Mouse (Mus musculus): ENCODE data around the gene Atrnl1. TPM values are rescaled to one million over a fixed set of nuclear protein-coding genes. Genes with fewer than 3 reads are reported as not detected.

Atrnl1 gene
- polyA plus RNA-seq, 1 experiment = 5.6 TPM

DNA sequence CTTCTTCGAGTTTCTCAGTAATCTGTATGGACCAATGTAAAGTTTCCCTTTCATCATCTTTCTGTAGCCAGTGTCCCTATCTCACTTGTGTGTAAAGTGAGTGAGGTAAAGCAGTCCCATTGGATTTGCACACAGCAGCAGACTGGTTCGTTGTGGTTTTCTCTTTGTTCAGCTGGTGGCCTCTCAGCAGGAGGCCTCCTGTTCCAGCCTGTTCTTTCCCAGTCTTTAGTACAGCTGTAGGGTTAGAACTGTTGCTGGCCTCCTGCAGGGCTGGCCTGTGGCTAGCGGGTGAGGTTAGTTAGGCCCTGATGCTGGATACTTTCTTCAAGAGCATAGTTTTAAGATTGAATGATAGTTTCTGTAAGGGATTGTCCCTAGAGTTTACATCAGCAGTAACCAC lies 280.1 kb downstream of the Atrnl1 start:
- Histone ChIP-seq H3K4me3 (ENCODE audit: extremely low read depth, insufficient read depth, insufficient read length) (no peak overlapping the region), H3K36me3 (ENCODE audit: control insufficient read depth, insufficient read depth, low read length) (no peaks in the 10 kb centered on the region), H3K4me1 (ENCODE audit: control insufficient read depth, insufficient read depth, insufficient read length) (no peaks in the 10 kb centered on the region), H3K27me3 (ENCODE audit: control insufficient read depth, insufficient read depth, low read length) (no peaks in the 10 kb centered on the region), H3K27ac (ENCODE audit: insufficient read depth, low read length) (no peak overlapping the region)
- TF ChIP-seq CTCF (IDR thresholded peaks at IDR 0.05; ENCODE audit: extremely low read depth, insufficient read depth, insufficient read length, insufficient replicate concordance) = no peak
- TF ChIP-seq POLR2A (IDR thresholded peaks at IDR 0.05; ENCODE audit: low read depth, low read length) = no peak
- no peak for DNase-seq (ENCODE audit: low read depth in 1 of 2, low spot score in 2 of 2)
- 85% methylated on average over 3 of the region's 3 CpGs for WGBS

GRCm38 (mm10) chr19:57894191-57894590 lies 283.4 kb downstream of the Atrnl1 start:
- no peaks in the 10 kb centered on the region for H3K27me3 ChIP-seq (ENCODE audit: control insufficient read depth, insufficient read depth, low read length)
- H3K27ac ChIP-seq (ENCODE audit: insufficient read depth, low read length) = no peak overlapping the region
- H3K4me1 ChIP-seq (ENCODE audit: control insufficient read depth, insufficient read depth, insufficient read length) = no peaks in the 10 kb centered on the region
- 83% methylated on average over 1 of the region's 1 CpGs for WGBS
- TF ChIP-seq POLR2A (IDR thresholded peaks at IDR 0.05; ENCODE audit: low read depth, low read length) (no peak), CTCF (IDR thresholded peaks at IDR 0.05; ENCODE audit: extremely low read depth, insufficient read depth, insufficient read length, insufficient replicate concordance) (no peak)
- no peaks in the 10 kb centered on the region for H3K36me3 ChIP-seq (ENCODE audit: control insufficient read depth, insufficient read depth, low read length)
- no peak for DNase-seq (ENCODE audit: low read depth in 1 of 2, low spot score in 2 of 2)
- no peak overlapping the region for H3K4me3 ChIP-seq (ENCODE audit: extremely low read depth, insufficient read depth, insufficient read length)

DNA sequence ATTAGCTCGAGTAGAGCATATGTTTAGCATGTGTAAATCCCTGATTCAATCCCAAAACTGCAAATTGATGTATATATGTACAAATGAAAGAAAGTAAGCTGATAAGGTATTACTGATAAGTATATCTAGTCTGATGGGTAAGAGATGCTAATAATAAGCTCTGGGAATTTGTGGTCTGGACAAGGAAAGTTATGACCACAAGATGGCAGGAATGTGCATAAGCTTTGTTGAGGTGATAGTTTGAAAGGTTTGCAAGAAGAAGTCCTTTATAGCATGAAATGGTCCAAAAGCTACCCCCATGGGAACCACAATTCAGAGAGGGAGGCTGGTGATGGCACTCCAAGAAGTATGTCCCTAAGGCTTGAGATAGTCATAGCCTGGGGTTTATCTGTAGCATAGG lies 289.2 kb downstream of the Atrnl1 start:
- Histone ChIP-seq H3K4me1 (ENCODE audit: control insufficient read depth, insufficient read depth, insufficient read length) (no peaks in the 10 kb centered on the region), H3K27ac (ENCODE audit: insufficient read depth, low read length) (no peak overlapping the region), H3K4me3 (ENCODE audit: extremely low read depth, insufficient read depth, insufficient read length) (no peak overlapping the region), H3K36me3 (ENCODE audit: control insufficient read depth, insufficient read depth, low read length) (no peaks in the 10 kb centered on the region), H3K27me3 (ENCODE audit: control insufficient read depth, insufficient read depth, low read length) (no peaks in the 10 kb centered on the region)
- 82% methylated on average over 1 of the region's 1 CpGs for WGBS
- no peak for DNase-seq (ENCODE audit: low read depth in 1 of 2, low spot score in 2 of 2)
- TF ChIP-seq POLR2A (IDR thresholded peaks at IDR 0.05; ENCODE audit: low read depth, low read length) = no peak
- TF ChIP-seq CTCF (IDR thresholded peaks at IDR 0.05; ENCODE audit: extremely low read depth, insufficient read depth, insufficient read length, insufficient replicate concordance) = no peak

DNA sequence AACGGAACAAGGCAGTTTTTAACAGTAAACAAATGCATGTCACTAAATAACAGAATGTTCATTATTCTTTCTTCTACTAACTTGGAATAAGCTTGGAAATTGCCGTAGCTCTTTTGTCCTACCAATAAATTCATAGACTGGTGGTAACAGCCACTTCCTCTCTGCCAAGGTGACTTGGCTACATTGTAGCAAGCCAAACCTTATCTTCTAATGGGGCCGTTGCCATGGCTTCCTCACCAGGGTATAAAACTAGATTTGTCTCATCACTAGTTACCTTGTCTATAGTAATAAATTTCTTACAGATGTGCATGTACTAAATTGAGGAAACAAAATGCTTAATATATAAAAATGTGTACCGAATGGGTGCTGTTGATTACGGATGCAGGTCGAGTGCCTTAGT lies 298.6 kb downstream of the Atrnl1 start:
- Histone ChIP-seq H3K4me3 (ENCODE audit: extremely low read depth, insufficient read depth, insufficient read length) (no peak overlapping the region), H3K27me3 (ENCODE audit: control insufficient read depth, insufficient read depth, low read length) (no peaks in the 10 kb centered on the region), H3K27ac (ENCODE audit: insufficient read depth, low read length) (no peak overlapping the region), H3K36me3 (ENCODE audit: control insufficient read depth, insufficient read depth, low read length) (no peaks in the 10 kb centered on the region), H3K4me1 (ENCODE audit: control insufficient read depth, insufficient read depth, insufficient read length) (no peaks in the 10 kb centered on the region)
- WGBS = 80% methylated on average over 6 of the region's 6 CpGs
- DNase-seq (ENCODE audit: low read depth in 1 of 2, low spot score in 2 of 2) = no peak
- TF ChIP-seq CTCF (IDR thresholded peaks at IDR 0.05; ENCODE audit: extremely low read depth, insufficient read depth, insufficient read length, insufficient replicate concordance) (no peak), POLR2A (IDR thresholded peaks at IDR 0.05; ENCODE audit: low read depth, low read length) (no peak)

- Histone ChIP-seq H3K36me3 (ENCODE audit: control insufficient read depth, insufficient read depth, low read length) (no peaks in the 10 kb centered on the region), H3K27me3 (ENCODE audit: control insufficient read depth, insufficient read depth, low read length) (no peaks in the 10 kb centered on the region), H3K27ac (ENCODE audit: insufficient read depth, low read length) (no peak overlapping the region), H3K4me1 (ENCODE audit: control insufficient read depth, insufficient read depth, insufficient read length) (no peaks in the 10 kb centered on the region), H3K4me3 (ENCODE audit: extremely low read depth, insufficient read depth, insufficient read length) (no peak overlapping the region)
- TF ChIP-seq CTCF (IDR thresholded peaks at IDR 0.05; ENCODE audit: extremely low read depth, insufficient read depth, insufficient read length, insufficient replicate concordance) = no peak
- TF ChIP-seq POLR2A (IDR thresholded peaks at IDR 0.05; ENCODE audit: low read depth, low read length) = no peak
- no peak for DNase-seq (ENCODE audit: low read depth in 1 of 2, low spot score in 2 of 2)
- WGBS = 85% methylated on average over 6 of the region's 6 CpGs
Measured at GRCm38 (mm10) chr19:57910650-57911049, 299.8 kb downstream of the Atrnl1 start.

DNA sequence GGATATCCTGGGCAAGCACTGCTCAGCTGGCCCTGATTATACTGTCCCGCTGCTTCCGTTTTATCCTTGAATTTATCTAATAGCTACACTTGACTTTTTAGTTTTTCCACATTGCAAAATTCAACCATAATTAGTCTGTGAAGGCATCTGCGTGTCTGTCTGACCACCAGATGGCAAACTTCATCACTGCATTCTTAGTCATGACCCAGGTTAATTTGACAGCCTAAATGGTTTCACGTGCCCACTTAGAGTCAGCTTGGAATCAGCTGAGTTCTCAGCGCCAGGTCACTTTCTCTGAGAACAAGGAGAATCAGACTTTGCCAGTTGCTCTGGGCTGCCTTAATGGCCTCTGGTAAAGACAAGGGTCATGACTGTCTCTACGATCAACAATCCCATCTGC lies 305.5 kb downstream of the Atrnl1 start:
- no peak for DNase-seq (ENCODE audit: low read depth in 1 of 2, low spot score in 2 of 2)
- Histone ChIP-seq H3K4me1 (ENCODE audit: control insufficient read depth, insufficient read depth, insufficient read length) (no peaks in the 10 kb centered on the region), H3K27me3 (ENCODE audit: control insufficient read depth, insufficient read depth, low read length) (no peaks in the 10 kb centered on the region), H3K36me3 (ENCODE audit: control insufficient read depth, insufficient read depth, low read length) (no peaks in the 10 kb centered on the region), H3K27ac (ENCODE audit: insufficient read depth, low read length) (no peak overlapping the region), H3K4me3 (ENCODE audit: extremely low read depth, insufficient read depth, insufficient read length) (no peak overlapping the region)
- TF ChIP-seq POLR2A (IDR thresholded peaks at IDR 0.05; ENCODE audit: low read depth, low read length) = no peak
- WGBS = 70% methylated on average over 6 of the region's 6 CpGs

GRCm38 (mm10) chr19:57922991-57923390 lies 312.2 kb downstream of the Atrnl1 start:
- H3K4me3 ChIP-seq (ENCODE audit: extremely low read depth, insufficient read depth, insufficient read length) = no peak overlapping the region
- DNase-seq (ENCODE audit: low read depth in 1 of 2, low spot score in 2 of 2) = no peak
- no peaks in the 10 kb centered on the region for H3K36me3 ChIP-seq (ENCODE audit: control insufficient read depth, insufficient read depth, low read length)
- WGBS = 85% methylated on average over 5 of the region's 5 CpGs
- no peaks in the 10 kb centered on the region for H3K4me1 ChIP-seq (ENCODE audit: control insufficient read depth, insufficient read depth, insufficient read length)
- no peak for TF ChIP-seq POLR2A (IDR thresholded peaks at IDR 0.05; ENCODE audit: low read depth, low read length)
- no peak for TF ChIP-seq CTCF (IDR thresholded peaks at IDR 0.05; ENCODE audit: extremely low read depth, insufficient read depth, insufficient read length, insufficient replicate concordance)
- H3K27me3 ChIP-seq (ENCODE audit: control insufficient read depth, insufficient read depth, low read length) = no peaks in the 10 kb centered on the region
- H3K27ac ChIP-seq (ENCODE audit: insufficient read depth, low read length) = no peak overlapping the region
